Mouse (Mus musculus) lung, postnatal 0 days (tissue): ENCODE data around the gene Rasa2. TPM values are rescaled to one million over a fixed set of nuclear protein-coding genes. Genes with fewer than 3 reads are reported as not detected.
"Not testable (repeated sequence)": the region's sequence is repeated elsewhere in the genome, so short reads cannot be mapped to it uniquely, and the experiment has no call there.

Experiments
- ATAC-seq: fragments of 200-750 bp; cut with Nextera tagmentation; 2 replicates; pipeline ENCODE4 v1.8.0; 2017; ENCODE audit warnings: moderate library complexity
- DNase-seq: peaks from one replicate; pipeline ENCODE4 v3.0.0-alpha.2; 2016; ENCODE audit warnings: low spot score
- H3K27ac ChIP-seq: fragments of 300-500 bp; sonication (generic); 2 replicates; pipeline ENCODE4 v1.5.1; 2014; ENCODE audit warnings: antibody characterized with exemption, mild to moderate bottlenecking, low read length, mixed read lengths
- H3K27me3 ChIP-seq: fragments of 300-500 bp; sonication (generic); replicated peaks from 2 replicates; pipeline ENCODE4 v1.6.1; 2014; ENCODE audit warnings: low read length, mixed read lengths; ENCODE audit not compliant: insufficient read depth
- H3K36me3 ChIP-seq: fragments of 300-500 bp; sonication (generic); 2 replicates; pipeline ENCODE4 v1.6.1; 2014; ENCODE audit warnings: low read length, mixed read lengths; ENCODE audit not compliant: insufficient read depth
- H3K4me1 ChIP-seq: fragments of 300-500 bp; sonication (generic); 2 replicates; pipeline ENCODE4 v1.6.1; 2014; ENCODE audit warnings: antibody characterized with exemption, low read depth, low read length, mixed read lengths; ENCODE audit not compliant: insufficient read depth
- H3K4me2 ChIP-seq: fragments of 300-500 bp; sonication (generic); replicated peaks from 2 replicates; pipeline ENCODE4 v1.6.1; 2014; ENCODE audit warnings: low read depth, mild to moderate bottlenecking, low read length, moderate library complexity, mixed read lengths
- H3K4me3 ChIP-seq: fragments of 300-500 bp; sonication (generic); 2 replicates; pipeline ENCODE4 v1.5.1; 2014; ENCODE audit warnings: low read depth, low read length
- H3K9ac ChIP-seq: fragments of 300-500 bp; sonication (generic); replicated peaks from 2 replicates; pipeline ENCODE4 v1.6.1; 2014; ENCODE audit warnings: low read depth, mild to moderate bottlenecking
- H3K9me3 ChIP-seq: fragments of 300-500 bp; sonication (generic); 2 replicates; pipeline ENCODE4 v1.6.1; 2016; ENCODE audit warnings: low read length, mixed read lengths
- CTCF ChIP-seq: IDR thresholded peaks from 2 replicates; pipeline ENCODE4 v1.5.1; 2016; ENCODE audit warnings: antibody characterized with exemption, mild to moderate bottlenecking
- EP300 ChIP-seq: IDR thresholded peaks from 2 replicates; pipeline ENCODE4 v1.6.1; 2016; ENCODE audit warnings: antibody characterized with exemption, mild to moderate bottlenecking, control low read depth
- WGBS: fragments of 180-500 bp; shearing (Covaris S2); extraction: QIAGEN DNeasy Blood & Tissue Kit; methylation state at CpG from one replicate; pipeline ENCODE4 v1.1.7; 2014; 5-methylcytosine and 5-hydroxymethylcytosine counted together
- polyA plus RNA-seq: library from polyadenylated mRNA; unstranded; fragments of >200 nt; fragmentation: Nextera tagmentation; extraction: Ambion mirVana; gene quantifications from 2 replicates; pipeline ENCODE4 v1.2.1, GENCODE M21; 2015

The Rasa2 gene
- polyA plus RNA-seq, 1 experiment from 2014 or later, result 12.3 TPM

GRCm38 (mm10) chr9:96545410-96545809 lies 86.0 kb downstream of the Rasa2 start:
- H3K36me3 ChIP-seq, result peaks cover 8% of the 10 kb centered on the region; the same call in 1 of the 2 replicates
- no peak overlapping the region for H3K9ac ChIP-seq
- no peaks in the 10 kb centered on the region for H3K9me3 ChIP-seq
- no peak overlapping the region for H3K27ac ChIP-seq
- ATAC-seq (no peak), DNase-seq (no peak)
- no peak overlapping the region for H3K4me2 ChIP-seq
- no peak for TF ChIP-seq EP300
- TF ChIP-seq CTCF, result no peak
- no peak overlapping the region for H3K4me3 ChIP-seq
- H3K4me1 ChIP-seq, result no peaks in the 10 kb centered on the region
- H3K27me3 ChIP-seq, result no peaks in the 10 kb centered on the region
- 85% methylated on average over 13 of the region's 13 CpGs for WGBS

GRCm38 (mm10) chr9:96543643-96544640 lies 87.5 kb downstream of the Rasa2 start:
- DNase-seq, result peak; percentile 74
- Histone ChIP-seq H3K4me1 (no peaks in the 10 kb centered on the region), H3K27ac (no peak overlapping the region), H3K27me3 (no peaks in the 10 kb centered on the region), H3K9me3 (no peaks in the 10 kb centered on the region), H3K4me3 (no peak overlapping the region), H3K9ac (no peak overlapping the region), H3K4me2 (0 out of 2 replicates have a peak overlapping the region, but pooled peaks have one; percentile 33), H3K36me3 (peaks cover 8% of the 10 kb centered on the region; the same call in 1 of the 2 replicates)
- ATAC-seq, result peak; percentile 76
- TF ChIP-seq CTCF (peak; percentile 64), EP300 (no peak)
- WGBS, result 35% methylated on average over 27 of the region's 27 CpGs

GRCm38 (mm10) chr9:96538916-96539315 lies 92.5 kb downstream of the Rasa2 start:
- no peak for TF ChIP-seq CTCF
- TF ChIP-seq EP300, result no peak
- H3K27me3 ChIP-seq, result no peaks in the 10 kb centered on the region
- no peak overlapping the region for H3K9ac ChIP-seq
- no peak overlapping the region for H3K4me2 ChIP-seq
- ATAC-seq, result peak; percentile 84
- WGBS, result 37% methylated on average over 10 of the region's 10 CpGs
- H3K36me3 ChIP-seq, result 0 out of 2 replicates have a peak, but pooled peaks cover 5% of the 10 kb centered on the region
- no peaks in the 10 kb centered on the region for H3K9me3 ChIP-seq
- no peak overlapping the region for H3K4me3 ChIP-seq
- DNase-seq, result peak; percentile 63
- peaks cover 5% of the 10 kb centered on the region; the same call in 1 of the 2 replicates for H3K4me1 ChIP-seq
- H3K27ac ChIP-seq, result no peak overlapping the region

GRCm38 (mm10) chr9:96537615-96537919 lies 93.8 kb downstream of the Rasa2 start:
- ATAC-seq (peak; percentile 2; the same call in 1 of the 2 replicates), DNase-seq (no peak)
- H3K9ac ChIP-seq, result no peak overlapping the region

GRCm38 (mm10) chr9:96536895-96537614 lies 94.4 kb downstream of the Rasa2 start:
- DNase-seq (peak; percentile 67), ATAC-seq (peak; percentile 79)
- 31% methylated on average over 37 of the region's 37 CpGs for WGBS
- 0 out of 2 replicates have a peak, but pooled peaks cover 5% of the 10 kb centered on the region for H3K36me3 ChIP-seq
- no peak for TF ChIP-seq CTCF
- TF ChIP-seq EP300, result no peak
- peak overlapping the region; percentile 43; the same call in 1 of the 2 replicates for H3K27ac ChIP-seq
- H3K4me3 ChIP-seq, result peak overlapping the region; percentile 36
- H3K9me3 ChIP-seq, result no peaks in the 10 kb centered on the region
- peak overlapping the region; percentile 74 for H3K4me2 ChIP-seq
- peaks cover 11% of the 10 kb centered on the region; the same call in 1 of the 2 replicates for H3K4me1 ChIP-seq
- H3K9ac ChIP-seq, result peak overlapping the region; percentile 41
- H3K27me3 ChIP-seq, result no peaks in the 10 kb centered on the region

More at GRCm38 (mm10) chr9:96537615-96537919, 93.8 kb downstream of the Rasa2 start:
- Histone ChIP-seq H3K4me2 (0 out of 2 replicates have a peak overlapping the region, but pooled peaks have one; percentile 74), H3K27ac (no peak overlapping the region), H3K36me3 (0 out of 2 replicates have a peak, but pooled peaks cover 5% of the 10 kb centered on the region), H3K27me3 (no peaks in the 10 kb centered on the region), H3K4me1 (peaks cover 9% of the 10 kb centered on the region; the same call in 1 of the 2 replicates), H3K9me3 (no peaks in the 10 kb centered on the region), H3K4me3 (no peak overlapping the region)
- TF ChIP-seq EP300, result no peak
- no peak for TF ChIP-seq CTCF
- 92% methylated on average over 6 of the region's 6 CpGs for WGBS

GRCm38 (mm10) chr9:96536093-96536492 lies 95.3 kb downstream of the Rasa2 start:
- not testable (repeated sequence) for H3K4me3 ChIP-seq, ATAC-seq
- 79% methylated on average over 4 of the region's 4 CpGs for WGBS

More at GRCm38 (mm10) chr9:96536093-96536492, 95.3 kb downstream of the Rasa2 start:
- not testable (repeated sequence) for H3K9ac ChIP-seq, DNase-seq, H3K27me3 ChIP-seq, H3K27ac ChIP-seq, H3K4me2 ChIP-seq, H3K9me3 ChIP-seq, H3K36me3 ChIP-seq
- H3K4me1 ChIP-seq, result peaks cover 11% of the 10 kb centered on the region; the same call in 1 of the 2 replicates
